Mouse (Mus musculus) right cerebral cortex, adult 18-20 months (tissue): ENCODE measurements around the gene Gm20388.

Experiments used
- DNase-seq: peaks from one replicate; pipeline ENCODE4 v3.0.0; 2022; ENCODE audit warnings: mixed read lengths

Gene Gm20388

GRCm38 (mm10) chr8:121258126-121258792 is 1347.6 kb downstream of the Gm20388 start:
- no peak for DNase-seq

- no peak for DNase-seq
Observed at GRCm38 (mm10) chr8:121262728-121263389, 1352.2 kb downstream of the Gm20388 start.

- no peak for DNase-seq
Observed at GRCm38 (mm10) chr8:121263390-121263775, 1352.7 kb downstream of the Gm20388 start.

- DNase-seq = no peak
Observed at GRCm38 (mm10) chr8:121264260-121264659, 1353.6 kb downstream of the Gm20388 start.

GRCm38 (mm10) chr8:121271542-121271941 is 1360.9 kb downstream of the Gm20388 start:
- DNase-seq = no peak

- no peak for DNase-seq
Observed at GRCm38 (mm10) chr8:121273195-121273594, 1362.6 kb downstream of the Gm20388 start.

- no peak for DNase-seq
Observed at GRCm38 (mm10) chr8:121273620-121274019, 1363.0 kb downstream of the Gm20388 start.

- DNase-seq = no peak
Observed at GRCm38 (mm10) chr8:121280414-121280813, 1369.8 kb downstream of the Gm20388 start.

- no peak for DNase-seq
Observed at GRCm38 (mm10) chr8:121289346-121289745, 1378.7 kb downstream of the Gm20388 start.

- DNase-seq = no peak
Observed at GRCm38 (mm10) chr8:121290547-121290946, 1379.9 kb downstream of the Gm20388 start.

GRCm38 (mm10) chr8:121293418-121293817 is 1382.8 kb downstream of the Gm20388 start:
- DNase-seq = no peak

GRCm38 (mm10) chr8:121294234-121295108 is 1383.8 kb downstream of the Gm20388 start:
- no peak for DNase-seq

GRCm38 (mm10) chr8:121296082-121296481 is 1385.4 kb downstream of the Gm20388 start:
- no peak for DNase-seq

- peak; percentile 20 for DNase-seq
Observed at GRCm38 (mm10) chr8:121296597-121296996, 1386.0 kb downstream of the Gm20388 start.

GRCm38 (mm10) chr8:121297299-121297698 is 1386.7 kb downstream of the Gm20388 start:
- peak; percentile 29 for DNase-seq

- DNase-seq = no peak
Observed at GRCm38 (mm10) chr8:121300066-121300465, 1389.4 kb downstream of the Gm20388 start.

- no peak for DNase-seq
Observed at GRCm38 (mm10) chr8:121300501-121301411, 1390.1 kb downstream of the Gm20388 start.

GRCm38 (mm10) chr8:121301431-121301830 is 1390.8 kb downstream of the Gm20388 start:
- no peak for DNase-seq

- DNase-seq = no peak
Observed at GRCm38 (mm10) chr8:121301978-121302649, 1391.5 kb downstream of the Gm20388 start.

- DNase-seq = peak; percentile 18
Observed at GRCm38 (mm10) chr8:121307723-121308122, 1397.1 kb downstream of the Gm20388 start.

GRCm38 (mm10) chr8:121310976-121311819 is 1400.6 kb downstream of the Gm20388 start:
- no peak for DNase-seq
